Mouse (Mus musculus) lung, embryonic 14.5 days (tissue): ENCODE measurements around the gene Lrrc4. TPM values are rescaled to one million over a fixed set of nuclear protein-coding genes. Genes with fewer than 3 reads are reported as not detected.

ENCODE experiments used
- ATAC-seq: fragments of 200-750 bp; cut with Nextera tagmentation; 2 replicates; pipeline ENCODE4 v1.8.0; 2017; ENCODE audit warnings: mild to moderate bottlenecking, moderate TSS enrichment, moderate library complexity; ENCODE audit not compliant: insufficient read depth
- DNase-seq: peaks from one replicate; pipeline ENCODE4 v3.0.0-alpha.2; 2015
- H3K27ac ChIP-seq: fragments of 300-500 bp; sonication (generic); 2 replicates; pipeline ENCODE4 v1.5.1; 2014; ENCODE audit warnings: low read depth, mild to moderate bottlenecking, moderate library complexity
- H3K27me3 ChIP-seq: fragments of 300-500 bp; sonication (generic); 2 replicates; pipeline ENCODE4 v1.6.1; 2014; ENCODE audit warnings: low read length, control low read depth; ENCODE audit not compliant: insufficient read depth
- H3K36me3 ChIP-seq: fragments of 300-500 bp; sonication (generic); 2 replicates; pipeline ENCODE4 v1.6.1; 2014; ENCODE audit warnings: control low read depth; ENCODE audit not compliant: insufficient read depth
- H3K4me1 ChIP-seq: fragments of 300-500 bp; sonication (generic); 2 replicates; pipeline ENCODE4 v1.6.1; 2014; ENCODE audit warnings: antibody characterized with exemption, control low read depth; ENCODE audit not compliant: insufficient read depth
- H3K4me2 ChIP-seq: fragments of 300-500 bp; sonication (generic); 2 replicates; pipeline ENCODE4 v1.6.1; 2014; ENCODE audit warnings: mild to moderate bottlenecking
- H3K4me3 ChIP-seq: fragments of 300-500 bp; sonication (generic); 2 replicates; pipeline ENCODE4 v1.5.1; 2014; ENCODE audit warnings: low read depth, low read length
- H3K9ac ChIP-seq: fragments of 300-500 bp; sonication (generic); 2 replicates; pipeline ENCODE4 v1.6.1; 2014
- H3K9me3 ChIP-seq: fragments of 300-500 bp; sonication (generic); 2 replicates; pipeline ENCODE4 v1.6.1; 2016; ENCODE audit warnings: low read depth, low read length, control low read depth
- CTCF ChIP-seq: IDR thresholded peaks from 2 replicates; pipeline ENCODE4 v1.5.1; 2016; ENCODE audit warnings: antibody characterized with exemption, low read depth
- WGBS: fragments of 180-500 bp; shearing (Covaris S2); extraction: QIAGEN DNeasy Blood & Tissue Kit; methylation state at CpG from one replicate; pipeline ENCODE4 v1.1.7; 2014; 5-methylcytosine and 5-hydroxymethylcytosine counted together
- polyA plus RNA-seq: library from polyadenylated mRNA; unstranded; fragments of >200 nt; fragmentation: Nextera tagmentation; extraction: Ambion mirVana; gene quantifications from 2 replicates; pipeline ENCODE4 v1.2.1, GENCODE M21; 2014

Gene Lrrc4
- polyA plus RNA-seq, 1 experiment from 2014 or later, result 0.63 TPM

DNA sequence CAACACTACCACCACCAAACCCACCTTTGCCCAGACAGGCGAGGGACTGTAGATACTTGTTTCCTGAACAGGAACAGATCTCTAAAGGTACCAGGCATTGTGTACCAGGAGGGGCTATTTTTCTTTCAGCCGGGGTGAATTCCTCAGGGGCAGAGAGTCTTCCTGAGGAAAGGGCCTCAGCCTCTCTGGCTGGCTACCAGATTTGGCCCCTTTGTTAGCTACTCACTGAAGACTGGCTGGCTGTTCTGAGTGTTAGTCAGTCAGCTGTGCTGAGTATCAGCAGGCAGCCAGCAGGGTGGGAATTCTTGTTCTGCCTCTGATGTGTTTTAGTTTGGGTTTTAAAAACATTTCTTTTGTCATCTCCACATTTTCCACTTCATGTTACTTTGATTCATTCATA lies 198.4 kb downstream of the Lrrc4 start:
- no peaks in the 10 kb centered on the region for H3K36me3 ChIP-seq
- no peak for TF ChIP-seq CTCF
- H3K4me3 ChIP-seq, result no peak overlapping the region
- H3K27me3 ChIP-seq, result no peaks in the 10 kb centered on the region
- no peak overlapping the region for H3K27ac ChIP-seq
- no peaks in the 10 kb centered on the region for H3K9me3 ChIP-seq
- H3K4me2 ChIP-seq, result no peak overlapping the region
- 0 out of 2 replicates have a peak, but pooled peaks cover 3% of the 10 kb centered on the region for H3K4me1 ChIP-seq
- DNase-seq (peak; percentile 42), ATAC-seq (no peak)
- no peak overlapping the region for H3K9ac ChIP-seq
- WGBS, result 45% methylated on average over 2 of the region's 2 CpGs

- peaks cover 5% of the 10 kb centered on the region; the same call in 1 of the 2 replicates for H3K36me3 ChIP-seq
- WGBS, result 75% methylated on average over 2 of the region's 2 CpGs
- DNase-seq, result no peak
- H3K9ac ChIP-seq, result no peak overlapping the region
- 0 out of 2 replicates have a peak, but pooled peaks cover 3% of the 10 kb centered on the region for H3K4me1 ChIP-seq
- H3K9me3 ChIP-seq, result no peaks in the 10 kb centered on the region
- H3K27me3 ChIP-seq, result no peaks in the 10 kb centered on the region
- H3K4me3 ChIP-seq, result no peak overlapping the region
- no peak overlapping the region for H3K27ac ChIP-seq
- no peak for ATAC-seq
- no peak overlapping the region for H3K4me2 ChIP-seq
- TF ChIP-seq CTCF, result no peak
Measured at GRCm38 (mm10) chr6:28630926-28631325, 200.6 kb downstream of the Lrrc4 start.

- no peaks in the 10 kb centered on the region for H3K27me3 ChIP-seq
- TF ChIP-seq CTCF, result no peak
- H3K4me3 ChIP-seq, result no peak overlapping the region
- peak; percentile 26 for DNase-seq
- 0 out of 2 replicates have a peak, but pooled peaks cover 3% of the 10 kb centered on the region for H3K4me1 ChIP-seq
- peaks cover 7% of the 10 kb centered on the region; the same call in 1 of the 2 replicates for H3K36me3 ChIP-seq
- no peak for ATAC-seq
- H3K27ac ChIP-seq, result no peak overlapping the region
- H3K9me3 ChIP-seq, result no peaks in the 10 kb centered on the region
- 65% methylated on average over 2 of the region's 2 CpGs for WGBS
- no peak overlapping the region for H3K4me2 ChIP-seq
- no peak overlapping the region for H3K9ac ChIP-seq
Measured at GRCm38 (mm10) chr6:28629866-28630265, 201.7 kb downstream of the Lrrc4 start.

DNA sequence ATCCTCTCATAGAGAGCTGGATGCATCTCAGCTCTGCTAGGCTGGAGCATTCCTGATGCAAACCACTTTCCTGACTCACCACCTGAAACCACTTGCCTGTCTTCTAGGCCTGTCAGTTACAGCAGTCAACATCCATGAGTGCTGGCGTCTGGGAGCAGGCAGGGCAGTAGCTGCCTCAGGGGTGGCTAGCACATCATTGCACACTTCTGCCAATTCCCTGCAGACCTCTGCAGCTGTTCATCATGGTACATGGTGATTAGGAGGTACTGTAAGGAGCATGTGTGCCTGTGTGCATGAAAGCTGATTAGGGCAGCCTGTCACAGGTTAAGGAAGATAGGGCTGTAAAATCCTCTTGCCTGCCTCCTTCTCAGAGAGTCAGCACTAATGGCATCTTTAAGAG lies 203.1 kb downstream of the Lrrc4 start:
- no peak for DNase-seq

DNA sequence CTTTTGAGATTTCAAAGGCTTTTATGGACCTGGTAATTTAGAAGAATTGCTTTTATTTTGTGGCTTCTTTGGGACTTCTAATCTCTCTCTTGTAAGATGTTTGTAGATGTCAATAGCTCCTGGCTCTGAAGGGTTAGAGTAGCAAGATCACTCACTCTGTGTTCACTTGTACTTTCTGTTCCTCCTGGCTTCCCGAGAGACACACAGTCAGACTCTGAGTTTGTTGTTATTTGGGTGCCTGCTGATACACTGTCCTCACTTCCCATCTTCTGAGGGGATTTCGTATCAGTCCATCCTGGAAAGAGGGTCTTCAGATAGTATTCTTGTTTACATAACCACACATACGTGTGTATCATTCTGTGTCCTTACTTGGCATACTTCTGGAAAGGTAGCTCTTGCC lies 208.6 kb downstream of the Lrrc4 start:
- no peak for TF ChIP-seq CTCF
- peaks cover 11% of the 10 kb centered on the region for H3K4me1 ChIP-seq
- no peaks in the 10 kb centered on the region for H3K27me3 ChIP-seq
- no peaks in the 10 kb centered on the region for H3K9me3 ChIP-seq
- no peak for DNase-seq
- H3K4me3 ChIP-seq, result no peak overlapping the region
- no peak overlapping the region for H3K27ac ChIP-seq
- no peak overlapping the region for H3K4me2 ChIP-seq
- H3K36me3 ChIP-seq, result peaks cover 7% of the 10 kb centered on the region; the same call in 1 of the 2 replicates
- WGBS, result 76% methylated on average over 3 of the region's 3 CpGs
- ATAC-seq, result no peak
- H3K9ac ChIP-seq, result no peak overlapping the region

More for the DNA sequence above, 203.1 kb downstream of the Lrrc4 start:
- Histone ChIP-seq H3K9ac (no peak overlapping the region), H3K36me3 (peaks cover 7% of the 10 kb centered on the region; the same call in 1 of the 2 replicates), H3K9me3 (no peaks in the 10 kb centered on the region), H3K4me2 (no peak overlapping the region), H3K27me3 (no peaks in the 10 kb centered on the region), H3K4me1 (no peaks in the 10 kb centered on the region), H3K4me3 (no peak overlapping the region), H3K27ac (no peak overlapping the region)
- WGBS, result 57% methylated on average over 1 of the region's 1 CpGs
- no peak for TF ChIP-seq CTCF
- ATAC-seq, result 0 out of 2 replicates have a peak, but pooled peaks have one; percentile 28

- H3K9me3 ChIP-seq, result no peaks in the 10 kb centered on the region
- no peak overlapping the region for H3K4me3 ChIP-seq
- no peak overlapping the region for H3K4me2 ChIP-seq
- peaks cover 7% of the 10 kb centered on the region; the same call in 1 of the 2 replicates for H3K36me3 ChIP-seq
- H3K27ac ChIP-seq, result 0 out of 2 replicates have a peak overlapping the region, but pooled peaks have one; percentile 22
- ATAC-seq (peak; percentile 45), DNase-seq (peak; percentile 68)
- 38% methylated on average over 6 of the region's 6 CpGs for WGBS
- no peaks in the 10 kb centered on the region for H3K27me3 ChIP-seq
- peaks cover 11% of the 10 kb centered on the region for H3K4me1 ChIP-seq
- no peak for TF ChIP-seq CTCF
- H3K9ac ChIP-seq, result no peak overlapping the region
Measured at GRCm38 (mm10) chr6:28622522-28622921, 209.0 kb downstream of the Lrrc4 start.

DNA sequence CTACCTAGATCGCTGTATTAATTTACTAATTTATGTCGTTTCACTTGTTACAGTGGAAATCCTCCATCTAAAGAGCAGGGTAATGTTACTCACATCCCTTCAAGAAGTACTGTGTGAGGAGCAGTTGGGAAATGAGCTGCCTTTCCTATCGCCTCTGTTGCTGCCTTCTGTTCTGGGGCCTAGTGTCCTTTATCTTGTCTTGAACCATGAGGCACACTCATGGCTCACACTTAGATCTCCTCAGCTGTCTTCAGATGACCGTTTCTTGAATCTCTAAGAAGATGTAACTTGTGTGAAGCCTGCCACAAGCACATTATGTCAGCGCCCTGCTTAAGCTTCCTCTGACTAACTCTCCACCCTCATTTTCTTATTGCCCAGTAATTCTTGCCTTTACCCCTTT lies 209.6 kb downstream of the Lrrc4 start:
- peaks cover 11% of the 10 kb centered on the region for H3K4me1 ChIP-seq
- H3K27me3 ChIP-seq, result no peaks in the 10 kb centered on the region
- no peak for TF ChIP-seq CTCF
- no peaks in the 10 kb centered on the region for H3K9me3 ChIP-seq
- no peak for DNase-seq
- H3K4me3 ChIP-seq, result no peak overlapping the region
- H3K4me2 ChIP-seq, result no peak overlapping the region
- WGBS, result 80% methylated on average over 5 of the region's 5 CpGs
- no peak overlapping the region for H3K9ac ChIP-seq
- no peak for ATAC-seq
- peaks cover 7% of the 10 kb centered on the region; the same call in 1 of the 2 replicates for H3K36me3 ChIP-seq
- 0 out of 2 replicates have a peak overlapping the region, but pooled peaks have one; percentile 22 for H3K27ac ChIP-seq
